ENCODE assay signal across 9 mouse cellular contexts in the genomic region with DNA sequence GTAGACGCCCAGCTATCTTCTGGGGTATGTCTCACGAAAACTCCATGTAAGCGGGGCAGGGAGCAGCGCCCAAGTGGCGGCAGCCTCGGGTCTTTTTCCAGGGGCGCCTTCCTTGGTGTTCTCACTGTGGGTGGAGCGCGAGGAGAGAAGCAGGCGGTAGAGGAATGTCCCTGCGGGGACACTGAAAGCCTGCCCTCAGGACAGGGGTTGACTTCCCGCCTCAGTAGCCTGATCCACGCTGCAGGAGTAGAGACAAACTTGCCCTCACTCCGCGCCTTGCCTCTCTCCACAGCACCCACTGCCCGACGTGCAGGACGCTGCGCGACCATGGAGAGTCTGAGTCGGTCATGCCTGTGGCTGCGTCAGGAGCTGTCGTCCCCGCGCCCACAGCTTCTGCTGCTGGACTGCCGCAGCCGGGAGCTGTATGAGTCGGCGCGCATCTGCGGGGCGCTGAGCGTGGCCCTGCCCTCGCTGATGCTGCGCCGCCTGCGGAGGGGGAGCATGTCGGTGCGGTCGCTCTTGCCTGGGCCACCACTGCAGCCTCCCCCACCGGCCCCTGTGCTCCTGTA. TPM values are rescaled to one million over a fixed set of nuclear protein-coding genes. Genes with fewer than 3 reads are reported as not detected.
DNase-seq lines count a peak whose midpoint lies in the region; ATAC-seq and TF ChIP-seq lines count a peak whose summit lies in the region.
"Had no signal": no experiment of that assay in that cellular context is flagged by ENCODE, and none has a peak within 500 bp of the region (broad histone marks: within the 10 kb centered on the region; RNA-seq: fewer than 3 reads in every experiment).

No protein-coding gene starts in this region.

- TF ChIP-seq POLR2A in brain, embryonic 14.5 days (IDR thresholded peaks at IDR 0.05; ENCODE audit: borderline replicate concordance, extremely low read depth, insufficient read depth, insufficient read length, poor library complexity, severe bottlenecking): no peak

- ATAC-seq in heart, embryonic 13.5 days (ENCODE audit: extremely low read depth, insufficient number of reproducible peaks, low FRiP score, low TSS enrichment): peak; percentile 35; the same call in 1 of the 2 replicates
- peak; percentile 29; the same call in 1 of the 2 replicates for ATAC-seq in hindbrain, embryonic 13.5 days (ENCODE audit: low FRiP score)
- 0 out of 2 replicates have a peak, but pooled peaks have one; percentile 19 for ATAC-seq in midbrain, embryonic 13.5 days

- no peak for TF ChIP-seq CTCF in brain, embryonic 14.5 days (IDR thresholded peaks at IDR 0.05; ENCODE audit: borderline replicate concordance, extremely low read depth, insufficient read depth, insufficient read length)

- peak overlapping the region; percentile 56 for H3K9ac ChIP-seq in heart, embryonic 13.5 days
- peak overlapping the region; percentile 29; the same call in 1 of the 2 replicates for H3K9ac ChIP-seq in hindbrain, embryonic 13.5 days
- H3K9ac ChIP-seq in midbrain, embryonic 13.5 days (replicated peaks): no peak overlapping the region

- peak overlapping the region; percentile 72 for H3K4me2 ChIP-seq in heart, embryonic 13.5 days
- H3K4me2 ChIP-seq in hindbrain, embryonic 13.5 days: peak overlapping the region; percentile 54
- H3K4me2 ChIP-seq in midbrain, embryonic 13.5 days (replicated peaks): peak overlapping the region; percentile 55

- no peaks in the 10 kb centered on the region for H3K36me3 ChIP-seq in heart, embryonic 13.5 days
- no peaks in the 10 kb centered on the region for H3K36me3 ChIP-seq in hindbrain, embryonic 13.5 days
- H3K36me3 ChIP-seq in midbrain, embryonic 13.5 days: no peaks in the 10 kb centered on the region

- H3K9me3 ChIP-seq in heart, embryonic 13.5 days: no peaks in the 10 kb centered on the region
- no peaks in the 10 kb centered on the region for H3K9me3 ChIP-seq in hindbrain, embryonic 13.5 days
- H3K9me3 ChIP-seq in midbrain, embryonic 13.5 days: no peaks in the 10 kb centered on the region

- peaks cover 89% of the 10 kb centered on the region for H3K27me3 ChIP-seq in heart, embryonic 13.5 days (replicated peaks)
- H3K27me3 ChIP-seq in hindbrain, embryonic 13.5 days: peaks cover 70% of the 10 kb centered on the region
- H3K27me3 ChIP-seq in midbrain, embryonic 13.5 days: peaks cover 60% of the 10 kb centered on the region

- peaks cover 9% of the 10 kb centered on the region for H3K4me1 ChIP-seq in heart, embryonic 13.5 days
- peaks cover 19% of the 10 kb centered on the region for H3K4me1 ChIP-seq in hindbrain, embryonic 13.5 days (replicated peaks)
- peaks cover 18% of the 10 kb centered on the region for H3K4me1 ChIP-seq in midbrain, embryonic 13.5 days (replicated peaks)

- peak overlapping the region; percentile 48 for H3K4me3 ChIP-seq in heart, embryonic 13.5 days
- peak overlapping the region; percentile 33 for H3K4me3 ChIP-seq in hindbrain, embryonic 13.5 days
- peak overlapping the region; percentile 30 for H3K4me3 ChIP-seq in midbrain, embryonic 13.5 days (replicated peaks)

- intact Hi-C loops in heart, postnatal 25 days (cut with DNase I): no loop called here

- 10% methylated on average over 40 of the region's 41 CpGs for WGBS in heart, embryonic 13.5 days
- 23% methylated on average over 40 of the region's 41 CpGs for WGBS in hindbrain, embryonic 13.5 days
- WGBS in midbrain, embryonic 13.5 days: 28% methylated on average over 41 of the region's 41 CpGs

- no peak overlapping the region for H3K27ac ChIP-seq in heart, embryonic 13.5 days (replicated peaks)
- no peak overlapping the region for H3K27ac ChIP-seq in hindbrain, embryonic 13.5 days
- H3K27ac ChIP-seq in midbrain, embryonic 13.5 days: no peak overlapping the region

- DNase-seq in heart, postnatal 25 days (ENCODE audit: low spot score): no peak
- DNase-seq in brain, embryonic 14.5 days (ENCODE audit: low read depth): peak; percentile 12
- no peak for DNase-seq in cerebellum, adult 8-10 months
- DNase-seq in T-cell, adult 2 months (ENCODE audit: low spot score): no peak
- DNase-seq in thymus, postnatal 25 days: no peak

RNA-seq across cellular contexts. Expression of a gene that starts 0.8 kb away (rescaled TPM):
- polyA plus RNA-seq in heart, embryonic 13.5 days (2015; fragmentation: Nextera tagmentation; extraction: Ambion mirVana): 6.0 and 6.3 TPM in 2 replicates
- not detected for total RNA-seq in heart, postnatal 25 days (2021)
- polyA plus RNA-seq in brain, embryonic 14.5 days (2012; rRNA removed): 1.1 and 1.5 TPM in 2 replicates
- polyA plus RNA-seq in hindbrain, embryonic 13.5 days (2015; fragmentation: Nextera tagmentation; extraction: Ambion mirVana): 1.1 and 1.2 TPM in 2 replicates
- polyA plus RNA-seq in midbrain, embryonic 13.5 days (2015; fragmentation: Nextera tagmentation; extraction: Ambion mirVana): 0.79 and 1.2 TPM in 2 replicates

RNA-seq across cellular contexts. Expression of a gene that starts 19.9 kb away (rescaled TPM):
- 9.6 and 10.4 TPM in 2 replicates for polyA plus RNA-seq in heart, embryonic 13.5 days (2015; fragmentation: Nextera tagmentation; extraction: Ambion mirVana)
- 1 to 10 TPM; 5.0 to 7.6 TPM for total RNA-seq in heart, postnatal 25 days (2021)
- polyA plus RNA-seq in brain, embryonic 14.5 days (2012; rRNA removed): 139 and 181 TPM in 2 replicates
- 107 and 116 TPM in 2 replicates for polyA plus RNA-seq in hindbrain, embryonic 13.5 days (2015; fragmentation: Nextera tagmentation; extraction: Ambion mirVana)
- polyA plus RNA-seq in midbrain, embryonic 13.5 days (2015; fragmentation: Nextera tagmentation; extraction: Ambion mirVana): 91.5 and 99.5 TPM in 2 replicates
- total RNA-seq: MEL had no signal

RNA-seq across cellular contexts. Expression of a gene that starts 33.0 kb away (rescaled TPM):
- 6.8 and 8.0 TPM in 2 replicates for polyA plus RNA-seq in heart, embryonic 13.5 days (2015; fragmentation: Nextera tagmentation; extraction: Ambion mirVana)
- 100 to 1,000 TPM; 123 to 125 TPM for total RNA-seq in heart, postnatal 25 days (2021)
- polyA plus RNA-seq in brain, embryonic 14.5 days (2012; rRNA removed): 62.2 and 71.4 TPM in 2 replicates
- polyA plus RNA-seq in hindbrain, embryonic 13.5 days (2015; fragmentation: Nextera tagmentation; extraction: Ambion mirVana): 7.0 and 7.3 TPM in 2 replicates
- polyA plus RNA-seq in midbrain, embryonic 13.5 days (2015; fragmentation: Nextera tagmentation; extraction: Ambion mirVana): 6.3 and 6.4 TPM in 2 replicates
